In genomic region chrX:21334499-21335032, GRCm38 (mm10) we compare ENCODE assay signal across 8 mouse cellular contexts.
DNase-seq lines count a peak whose midpoint lies in the region; ATAC-seq and TF ChIP-seq lines count a peak whose summit lies in the region.

No protein-coding gene starts in this region.

- H3K9ac ChIP-seq in limb, embryonic 15.5 days, result no peak overlapping the region

- 31% methylated on average over 13 of the region's 13 CpGs for WGBS in limb, embryonic 15.5 days

- H3K4me3 ChIP-seq in limb, embryonic 15.5 days, result peak overlapping the region; percentile 39
- H3K4me3 ChIP-seq in left cerebral cortex, adult 2 months, result no peak overlapping the region

- intact Hi-C loops in left cerebral cortex, adult 2 months (cut with DNase I), result loop anchor here (1.0 kb wide), 1 partner anchor 13 kb away; no protein-coding TSS in a partner anchor

- no peaks in the 10 kb centered on the region for H3K9me3 ChIP-seq in limb, embryonic 15.5 days

- no peaks in the 10 kb centered on the region for H3K36me3 ChIP-seq in limb, embryonic 15.5 days

- H3K4me2 ChIP-seq in limb, embryonic 15.5 days, result peak overlapping the region; percentile 33

- ATAC-seq in limb, embryonic 15.5 days (ENCODE audit: insufficient number of reproducible peaks, low FRiP score, low TSS enrichment, low read depth), result no peak

- no peaks in the 10 kb centered on the region for H3K4me1 ChIP-seq in limb, embryonic 15.5 days

- no peaks in the 10 kb centered on the region for H3K27me3 ChIP-seq in limb, embryonic 15.5 days

- no peak overlapping the region for H3K27ac ChIP-seq in limb, embryonic 15.5 days
- no peak overlapping the region for H3K27ac ChIP-seq in left cerebral cortex, adult 2 months

- peak; percentile 2 for DNase-seq in adrenal gland, postnatal 10 days
- DNase-seq in adrenal gland, postnatal 36 days, result no peak
- peak; percentile 27 for DNase-seq in Muller cell, postnatal 12 days (ENCODE audit: inconsistent ontology term)
- peak; percentile 31 for DNase-seq in forelimb bud, embryonic 11.5 days (ENCODE audit: low read depth, low spot score)
- DNase-seq in retina, postnatal 7 days (ENCODE audit: low read depth, low spot score), result peak; percentile 9
- DNase-seq in thymus, postnatal 14 days, result no peak
- no peak for DNase-seq in left cerebral cortex, adult 2 months (ENCODE audit: extremely low spot score in 1 of 2, low spot score in 2 of 2)

- TF ChIP-seq CTCF in left cerebral cortex, adult 2 months (IDR thresholded peaks at IDR 0.05), result no peak; the same call in 1 of the 2 replicates

Comparison
In these comparisons a context has a peak if more than half of its experiments do, and no peak if none do; other contexts are left out.
1. DNase-seq: peak in adrenal gland, postnatal 10 days (single experiment), Muller cell, postnatal 12 days (single experiment), forelimb bud, embryonic 11.5 days (single experiment) and retina, postnatal 7 days (single experiment); none in adrenal gland, postnatal 36 days (0 of 2), thymus, postnatal 14 days (single experiment) and left cerebral cortex, adult 2 months (0 of 2).